Mouse (Mus musculus) regulatory T cell (primary cell): Measurements from ENCODE around the gene Kif3b.
"Not testable (repeated sequence)": the region's sequence is repeated elsewhere in the genome, so short reads cannot be mapped to it uniquely, and the experiment has no call there.

Source experiments
- in situ Hi-C: fragments of 300-600 bp; cut with MboI, MseI; formaldehyde crosslinking; loops from one replicate; pipeline ENCODE4 v1.15.1; 2025; ENCODE audit warnings: high pct_unique_total_duplicates

Gene Kif3b

DNA sequence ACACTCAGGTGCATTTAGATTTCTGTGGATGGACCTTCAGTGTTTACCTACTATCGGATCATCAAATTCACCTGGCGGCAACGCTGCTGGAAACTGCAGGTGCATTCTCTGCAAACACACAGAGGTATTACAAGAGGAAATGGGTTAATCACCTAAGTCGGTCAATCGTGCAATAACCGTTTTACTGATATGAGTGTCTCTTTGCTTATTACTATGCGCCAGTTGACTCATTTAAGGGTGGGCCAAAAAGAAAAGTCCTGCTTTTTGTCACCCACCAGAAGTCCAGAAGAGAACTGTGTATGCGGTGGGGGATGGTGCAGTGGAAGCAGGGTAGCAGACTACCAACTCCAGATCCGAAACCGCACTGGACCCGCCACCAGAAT lies 53.8 kb downstream of the Kif3b start:
- in situ Hi-C loops: no loop called here

GRCm38 (mm10) chr2:153345454-153346220 lies 54.4 kb downstream of the Kif3b start, which contains the start of gene Asxl1:
Gene Asxl1, plus strand, starts transcription at chr2:153345829.
- in situ Hi-C loops: no loop called here

GRCm38 (mm10) chr2:153346221-153347182 lies 55.3 kb downstream of the Kif3b start:
- in situ Hi-C loops: no loop called here

- in situ Hi-C loops: no loop called here
Observed at GRCm38 (mm10) chr2:153347183-153347781, 56.1 kb downstream of the Kif3b start.

GRCm38 (mm10) chr2:153348100-153348831 lies 57.1 kb downstream of the Kif3b start:
- in situ Hi-C loops: no loop called here

GRCm38 (mm10) chr2:153350552-153351181 lies 59.5 kb downstream of the Kif3b start:
- in situ Hi-C loops: no loop called here

DNA sequence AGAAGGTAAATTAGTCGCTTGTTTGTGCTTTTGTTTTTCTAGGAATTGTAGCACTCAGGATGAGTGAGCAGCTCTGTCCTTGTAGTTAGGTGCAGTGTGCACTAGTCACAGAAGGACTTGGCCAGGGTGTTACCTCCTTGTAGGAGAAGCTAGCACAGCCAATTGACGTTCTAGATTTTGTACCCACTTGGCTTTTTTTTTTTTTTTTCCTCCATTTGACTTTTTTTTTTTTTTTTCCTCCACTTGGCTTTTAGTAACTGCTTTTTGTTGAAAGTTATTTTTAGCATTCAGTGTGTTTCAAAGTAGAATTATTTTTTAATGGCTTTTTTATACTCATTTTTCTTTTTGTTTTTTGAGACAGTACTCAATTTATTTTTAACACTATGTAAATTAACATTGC lies 63.4 kb downstream of the Kif3b start:
- in situ Hi-C loops: no loop called here

DNA sequence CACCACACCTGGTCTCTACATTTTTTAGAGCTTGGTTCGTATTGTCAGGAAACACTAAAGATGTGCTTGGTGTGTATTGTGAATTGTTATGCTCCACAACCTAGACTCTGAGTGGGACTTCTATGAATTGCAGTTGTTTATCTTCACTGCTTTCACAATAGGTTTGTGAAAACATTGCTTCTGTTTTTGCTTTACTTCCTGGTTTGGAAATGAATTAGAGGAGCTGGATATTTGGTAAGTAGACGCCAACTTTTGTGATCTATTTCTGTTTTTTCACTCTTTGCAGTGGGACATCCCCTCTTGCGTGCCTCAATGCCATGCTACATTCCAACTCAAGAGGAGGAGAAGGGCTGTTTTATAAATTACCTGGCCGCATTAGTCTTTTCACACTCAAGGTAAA lies 65.6 kb downstream of the Kif3b start:
- in situ Hi-C loops: no loop called here

DNA sequence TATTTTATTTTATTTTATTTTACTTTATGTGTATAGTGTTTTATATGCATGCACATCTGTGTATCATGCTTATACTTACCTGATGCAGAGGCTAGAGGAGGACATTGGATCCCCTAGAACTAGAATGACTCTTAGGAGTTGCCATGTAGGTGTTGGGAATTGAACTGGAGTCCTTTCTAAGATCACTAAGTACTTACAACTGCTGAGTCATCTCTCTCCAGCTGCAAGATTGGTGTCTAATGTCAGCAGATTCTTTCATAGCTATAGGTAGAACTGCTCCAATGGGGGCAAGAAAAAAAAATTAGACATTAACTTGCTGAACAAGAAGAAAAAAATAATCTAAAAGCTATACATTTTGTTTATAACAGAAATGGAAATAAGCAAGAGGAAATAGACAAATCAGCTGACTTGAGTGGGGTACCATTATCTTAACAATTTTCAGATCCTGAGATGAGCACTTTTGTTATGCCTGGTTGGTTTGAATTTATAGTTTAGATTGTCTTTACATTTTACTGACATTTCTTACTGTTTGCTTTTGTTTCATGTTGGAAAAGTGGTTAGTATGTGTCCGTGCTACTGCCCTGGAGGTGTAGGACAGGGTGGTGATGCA lies 70.0 kb downstream of the Kif3b start:
- in situ Hi-C loops: no loop called here

GRCm38 (mm10) chr2:153364531-153364930 lies 73.3 kb downstream of the Kif3b start:
- in situ Hi-C loops: not testable (repeated sequence)

GRCm38 (mm10) chr2:153370871-153371270 lies 79.7 kb downstream of the Kif3b start:
- in situ Hi-C loops: loop anchor here (10.0 kb wide), 1 partner anchor 496 kb away; no protein-coding TSS in a partner anchor

DNA sequence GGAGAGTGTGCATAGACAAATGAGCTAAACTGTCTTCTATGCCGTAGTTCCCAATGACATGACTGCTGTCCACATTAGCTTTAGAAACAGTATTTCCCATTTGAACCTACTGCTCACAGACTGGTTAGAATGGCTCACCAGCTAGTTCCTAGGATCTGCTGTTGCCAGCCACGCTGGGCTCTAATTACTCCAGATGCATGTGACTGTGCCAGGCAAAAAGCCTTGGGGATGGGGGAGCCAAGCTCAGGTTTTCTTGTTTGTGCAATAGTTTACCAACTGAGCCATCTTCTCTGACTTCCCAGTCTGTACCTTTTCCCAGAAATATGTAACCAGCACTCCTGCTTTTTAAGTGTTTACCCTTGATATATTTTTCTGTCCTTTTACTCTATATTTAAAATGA lies 84.2 kb downstream of the Kif3b start:
- in situ Hi-C loops: loop anchor here (10.0 kb wide), 1 partner anchor 501 kb away; no protein-coding TSS in a partner anchor

DNA sequence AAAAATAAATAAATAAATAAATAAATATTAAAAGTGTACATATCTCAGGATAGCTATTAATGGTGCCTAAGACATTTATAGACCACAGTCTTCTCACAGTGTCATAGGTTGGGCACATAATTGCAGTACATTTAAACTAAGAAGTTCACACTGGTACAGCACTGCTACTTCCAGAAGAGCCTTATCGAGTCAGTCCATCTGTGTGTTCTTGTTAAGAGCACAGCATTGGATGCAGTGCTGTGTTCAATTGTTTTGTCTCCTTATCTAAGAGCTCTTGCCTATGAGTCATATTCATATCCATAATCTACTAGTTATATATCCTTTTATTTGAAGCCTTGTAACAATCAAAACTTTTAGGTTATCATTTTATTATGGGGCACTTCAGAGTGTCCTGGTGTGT lies 89.3 kb downstream of the Kif3b start:
- in situ Hi-C loops: no loop called here
